Mouse (Mus musculus) cortical plate, adult 2 months (tissue): Measurements from ENCODE around the gene Ebf1.

Source experiments
- CTCF ChIP-seq: fragments of 200-500 bp; IDR thresholded peaks from 2 replicates; pipeline ENCODE4 v1.5.1; 2011; ENCODE audit warnings: mild to moderate bottlenecking, control low read depth, low read length; ENCODE audit not compliant: insufficient read depth; ENCODE audit errors: extremely low read depth
- POLR2A ChIP-seq: fragments of 200-500 bp; IDR thresholded peaks from 2 replicates; pipeline ENCODE4 v1.6.1; 2011; ENCODE audit warnings: mild to moderate bottlenecking, low read length, control low read depth; ENCODE audit not compliant: insufficient read depth; ENCODE audit errors: extremely low read depth

DNA sequence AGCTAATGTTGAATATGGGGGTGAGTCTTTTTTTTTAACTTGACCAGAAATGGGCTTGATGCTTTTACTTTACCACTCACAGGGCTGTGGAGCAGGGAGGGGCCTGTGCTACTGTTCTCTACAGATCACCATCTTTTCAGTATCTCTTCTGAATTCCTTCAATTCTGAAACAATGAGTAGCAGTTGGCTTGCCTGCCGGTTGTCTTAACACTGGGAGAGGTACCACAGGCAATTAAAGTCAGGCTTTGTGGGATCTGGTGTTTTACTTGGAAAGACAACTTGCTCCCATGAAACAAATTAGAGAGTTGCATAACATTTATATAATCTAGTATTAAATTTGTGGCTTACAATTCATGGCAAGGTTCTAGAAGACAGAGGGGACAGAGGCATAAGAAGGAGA is 294.6 kb downstream of the Ebf1 start:
- no peak for TF ChIP-seq POLR2A
- no peak for TF ChIP-seq CTCF
